Mouse (Mus musculus): ENCODE results near the gene Col23a1.

DNA sequence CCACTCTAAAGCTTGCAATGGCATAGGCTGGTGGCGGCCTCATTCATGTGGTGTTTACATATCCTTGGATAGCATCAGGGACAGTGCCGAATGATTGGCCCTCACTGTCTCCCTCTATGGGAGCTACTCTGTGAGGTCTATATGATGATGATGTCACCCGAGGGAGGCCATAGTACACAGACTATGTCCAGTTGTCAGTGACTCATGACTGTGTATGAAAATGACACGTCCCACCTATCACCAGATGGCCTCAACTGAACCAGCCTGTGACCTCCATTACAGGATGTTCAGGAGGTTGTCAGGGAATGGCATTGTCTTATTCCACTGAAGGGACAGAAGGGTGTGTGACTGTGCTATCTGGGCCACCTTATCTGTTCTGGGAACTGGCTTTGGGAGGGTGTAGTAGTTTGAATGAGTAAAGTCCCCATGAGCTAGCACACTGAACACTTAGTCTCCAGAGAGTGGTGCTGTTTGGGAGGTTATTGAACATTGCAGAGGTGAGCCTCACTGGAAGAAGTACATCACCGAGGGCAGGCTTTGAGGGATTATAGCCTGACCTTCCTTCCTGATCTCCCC lies 115.2 kb downstream of the Col23a1 start:
- no peak for TF ChIP-seq CTCF (IDR thresholded peaks at IDR 0.05)
- no peak for TF ChIP-seq POLR2A (IDR thresholded peaks at IDR 0.05; ENCODE audit: insufficient read depth, low read depth, low read length)
- no peak for TF ChIP-seq EP300 (IDR thresholded peaks at IDR 0.05; ENCODE audit: insufficient read depth, low read depth, low read length)

All from heart, adult 2 months (tissue).